Mouse (Mus musculus): ENCODE measurements around the gene Jund. TPM values are rescaled to one million over a fixed set of nuclear protein-coding genes. Genes with fewer than 3 reads are reported as not detected.

The Jund gene
- polyA plus RNA-seq, 1 experiment, result 111 TPM

GRCm38 (mm10) chr8:70729808-70730475 lies 31.2 kb downstream of the Jund start:
- Histone ChIP-seq H3K4me1 (ENCODE audit: control insufficient read depth, insufficient read depth, low read length) (no peaks in the 10 kb centered on the region), H3K27ac (ENCODE audit: insufficient read depth, low read depth, low read length) (no peak overlapping the region), H3K4me3 (ENCODE audit: insufficient read depth, low read length) (peak overlapping the region; percentile 13; the same call in 1 of the 2 replicates)
- TF ChIP-seq POLR2A (IDR thresholded peaks at IDR 0.05; ENCODE audit: borderline replicate concordance, low read depth, low read length) (no peak), CTCF (IDR thresholded peaks at IDR 0.05; ENCODE audit: low read depth, low read length) (no peak)

GRCm38 (mm10) chr8:70730956-70731355 lies 32.2 kb downstream of the Jund start:
- TF ChIP-seq CTCF (IDR thresholded peaks at IDR 0.05; ENCODE audit: low read depth, low read length) (no peak), POLR2A (IDR thresholded peaks at IDR 0.05; ENCODE audit: borderline replicate concordance, low read depth, low read length) (no peak)
- no peak overlapping the region for H3K27ac ChIP-seq (ENCODE audit: insufficient read depth, low read depth, low read length)
- H3K4me3 ChIP-seq (ENCODE audit: insufficient read depth, low read length), result no peak overlapping the region
- H3K4me1 ChIP-seq (ENCODE audit: control insufficient read depth, insufficient read depth, low read length), result no peaks in the 10 kb centered on the region

- TF ChIP-seq POLR2A (IDR thresholded peaks at IDR 0.05; ENCODE audit: borderline replicate concordance, low read depth, low read length), result no peak
- TF ChIP-seq CTCF (IDR thresholded peaks at IDR 0.05; ENCODE audit: low read depth, low read length), result no peak
- Histone ChIP-seq H3K4me3 (ENCODE audit: insufficient read depth, low read length) (no peak overlapping the region), H3K4me1 (ENCODE audit: control insufficient read depth, insufficient read depth, low read length) (no peaks in the 10 kb centered on the region), H3K27ac (ENCODE audit: insufficient read depth, low read depth, low read length) (no peak overlapping the region)
Observed at GRCm38 (mm10) chr8:70737705-70738104, 39.0 kb downstream of the Jund start.

GRCm38 (mm10) chr8:70738211-70738610 lies 39.5 kb downstream of the Jund start:
- Histone ChIP-seq H3K27ac (ENCODE audit: insufficient read depth, low read depth, low read length) (no peak overlapping the region), H3K4me3 (ENCODE audit: insufficient read depth, low read length) (no peak overlapping the region), H3K4me1 (ENCODE audit: control insufficient read depth, insufficient read depth, low read length) (no peaks in the 10 kb centered on the region)
- TF ChIP-seq CTCF (IDR thresholded peaks at IDR 0.05; ENCODE audit: low read depth, low read length) (no peak), POLR2A (IDR thresholded peaks at IDR 0.05; ENCODE audit: borderline replicate concordance, low read depth, low read length) (no peak)

- TF ChIP-seq CTCF (IDR thresholded peaks at IDR 0.05; ENCODE audit: low read depth, low read length) (no peak), POLR2A (IDR thresholded peaks at IDR 0.05; ENCODE audit: borderline replicate concordance, low read depth, low read length) (no peak)
- Histone ChIP-seq H3K4me3 (ENCODE audit: insufficient read depth, low read length) (no peak overlapping the region), H3K4me1 (ENCODE audit: control insufficient read depth, insufficient read depth, low read length) (peaks cover 5% of the 10 kb centered on the region; the same call in 1 of the 2 replicates), H3K27ac (ENCODE audit: insufficient read depth, low read depth, low read length) (no peak overlapping the region)
Observed at GRCm38 (mm10) chr8:70741661-70742060, 42.9 kb downstream of the Jund start.

GRCm38 (mm10) chr8:70742176-70742575 lies 43.4 kb downstream of the Jund start:
- TF ChIP-seq CTCF (IDR thresholded peaks at IDR 0.05; ENCODE audit: low read depth, low read length) (no peak), POLR2A (IDR thresholded peaks at IDR 0.05; ENCODE audit: borderline replicate concordance, low read depth, low read length) (no peak)

GRCm38 (mm10) chr8:70742981-70743655 lies 44.4 kb downstream of the Jund start:
- TF ChIP-seq POLR2A (IDR thresholded peaks at IDR 0.05; ENCODE audit: borderline replicate concordance, low read depth, low read length), result no peak
- no peak for TF ChIP-seq CTCF (IDR thresholded peaks at IDR 0.05; ENCODE audit: low read depth, low read length)
- H3K27ac ChIP-seq (ENCODE audit: insufficient read depth, low read depth, low read length), result no peak overlapping the region
- H3K4me1 ChIP-seq (ENCODE audit: control insufficient read depth, insufficient read depth, low read length), result peaks cover 5% of the 10 kb centered on the region; the same call in 1 of the 2 replicates
- H3K4me3 ChIP-seq (ENCODE audit: insufficient read depth, low read length), result peak overlapping the region; percentile 54

More at GRCm38 (mm10) chr8:70742176-70742575, 43.4 kb downstream of the Jund start:
- H3K4me3 ChIP-seq (ENCODE audit: insufficient read depth, low read length), result no peak overlapping the region
- peaks cover 5% of the 10 kb centered on the region; the same call in 1 of the 2 replicates for H3K4me1 ChIP-seq (ENCODE audit: control insufficient read depth, insufficient read depth, low read length)
- no peak overlapping the region for H3K27ac ChIP-seq (ENCODE audit: insufficient read depth, low read depth, low read length)

- peaks cover 5% of the 10 kb centered on the region; the same call in 1 of the 2 replicates for H3K4me1 ChIP-seq (ENCODE audit: control insufficient read depth, insufficient read depth, low read length)
- H3K4me3 ChIP-seq (ENCODE audit: insufficient read depth, low read length), result peak overlapping the region; percentile 54
- TF ChIP-seq CTCF (IDR thresholded peaks at IDR 0.05; ENCODE audit: low read depth, low read length), result no peak
- TF ChIP-seq POLR2A (IDR thresholded peaks at IDR 0.05; ENCODE audit: borderline replicate concordance, low read depth, low read length), result no peak
- H3K27ac ChIP-seq (ENCODE audit: insufficient read depth, low read depth, low read length), result no peak overlapping the region
Observed at GRCm38 (mm10) chr8:70743656-70744590, 45.2 kb downstream of the Jund start.

GRCm38 (mm10) chr8:70744806-70745205 lies 46.1 kb downstream of the Jund start:
- H3K4me3 ChIP-seq (ENCODE audit: insufficient read depth, low read length), result no peak overlapping the region
- peaks cover 5% of the 10 kb centered on the region; the same call in 1 of the 2 replicates for H3K4me1 ChIP-seq (ENCODE audit: control insufficient read depth, insufficient read depth, low read length)
- no peak for TF ChIP-seq CTCF (IDR thresholded peaks at IDR 0.05; ENCODE audit: low read depth, low read length)
- no peak for TF ChIP-seq POLR2A (IDR thresholded peaks at IDR 0.05; ENCODE audit: borderline replicate concordance, low read depth, low read length)
- no peak overlapping the region for H3K27ac ChIP-seq (ENCODE audit: insufficient read depth, low read depth, low read length)

All from bone marrow macrophage, adult 2 months (primary cell).